ENCODE assay signal across 24 mouse cellular contexts in the genomic region with DNA sequence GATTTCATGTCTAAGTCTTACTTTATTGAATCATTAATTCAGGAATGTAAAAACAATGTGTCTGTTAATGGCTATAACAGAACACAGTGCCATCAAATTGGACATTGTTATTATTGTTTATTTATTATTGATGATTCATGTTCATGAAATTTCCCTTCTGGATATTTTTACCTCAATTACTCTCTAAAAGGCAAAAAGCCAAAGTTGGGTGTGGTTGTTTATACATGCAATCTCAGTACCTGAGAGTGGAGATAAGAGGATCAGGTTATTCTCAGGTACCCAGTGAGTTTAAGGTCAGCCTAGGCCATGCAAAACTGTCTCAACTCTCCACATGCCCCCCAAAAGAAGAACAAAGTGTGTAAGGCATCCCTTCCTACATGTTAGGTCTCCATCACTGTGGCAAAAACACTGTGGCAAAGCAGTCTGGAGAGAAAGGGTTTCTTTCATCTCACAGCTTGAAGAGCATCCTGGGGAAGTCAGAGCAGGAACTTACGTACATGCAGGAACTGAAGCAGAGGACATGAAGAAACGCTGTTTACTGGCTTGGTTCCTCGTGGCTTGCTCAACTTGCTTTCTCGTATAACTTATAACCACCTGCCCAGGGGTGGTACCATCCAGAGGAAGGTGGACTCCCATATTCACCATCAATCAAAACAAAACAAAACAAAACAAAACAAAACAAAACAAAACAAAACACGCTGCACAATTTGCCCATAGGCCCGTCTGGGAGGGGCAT.
DNase-seq lines count a peak whose midpoint lies in the region; ATAC-seq and TF ChIP-seq lines count a peak whose summit lies in the region.
"Had no signal": no experiment of that assay in that cellular context is flagged by ENCODE, and none has a peak within 500 bp of the region (broad histone marks: within the 10 kb centered on the region; RNA-seq: fewer than 3 reads in every experiment).

No protein-coding gene starts in this region.

- 49% methylated on average over 6 of the region's 6 CpGs for WGBS in heart, adult 2 months

- peak overlapping the region; percentile 89 for H3K27ac ChIP-seq in heart, adult 2 months
- H3K27ac ChIP-seq: embryonic facial prominence, embryonic 10.5 days; forebrain, embryonic 15.5 days; hindbrain, embryonic 10.5 days; layer of hippocampus, adult 2 months; limb, embryonic 13.5 days; liver, embryonic 13.5 days; lung, embryonic 15.5 days; midbrain, embryonic 15.5 days; neural tube, embryonic 13.5 days had no signal

- H3K4me1 ChIP-seq in heart, adult 2 months (ENCODE audit: control insufficient read depth, insufficient read depth, low read length) = peaks cover 5% of the 10 kb centered on the region
- H3K4me1 ChIP-seq: embryonic facial prominence, embryonic 10.5 days; forebrain, embryonic 15.5 days; hindbrain, embryonic 10.5 days; limb, embryonic 13.5 days; liver, embryonic 13.5 days; lung, embryonic 15.5 days; midbrain, embryonic 15.5 days; neural tube, embryonic 13.5 days had no signal

- peak; percentile 99 for ATAC-seq in megakaryocyte, adult 5-6 weeks (ENCODE audit: poor library complexity, severe bottlenecking)
- ATAC-seq: forebrain, embryonic 15.5 days; hindbrain, embryonic 16.5 days; intestine, embryonic 16.5 days; midbrain, embryonic 15.5 days had no signal

- no peak for TF ChIP-seq POLR2A in heart, adult 2 months (IDR thresholded peaks at IDR 0.05; ENCODE audit: insufficient read depth, low read depth, low read length)

- peak; percentile 30 to 31 for DNase-seq in heart, adult 2 months
- no peak for DNase-seq in heart, postnatal 36 days
- peak; percentile 41 for DNase-seq in lung, postnatal 36 days
- DNase-seq in lung, postnatal 14 days = no peak
- no peak for DNase-seq in cerebellum, postnatal 25 days
- DNase-seq in urinary bladder, postnatal 4 days (ENCODE audit: low spot score in 2 of 2) = no peak
- DNase-seq: adrenal gland, postnatal 14 days; cerebellum, adult 9-10 months; gastrocnemius, postnatal 10 days; kidney, postnatal 25 days; liver, embryonic 13.5 days; thymus, postnatal 14 days had no signal

- H3K4me3 ChIP-seq in heart, adult 2 months = peak overlapping the region; percentile 6; the same call in 1 of the 2 replicates
- H3K4me3 ChIP-seq: embryonic facial prominence, embryonic 10.5 days; forebrain, embryonic 15.5 days; hindbrain, embryonic 10.5 days; layer of hippocampus, adult 2 months; limb, embryonic 13.5 days; liver, embryonic 13.5 days; lung, embryonic 15.5 days; midbrain, embryonic 15.5 days; myocyte; neural tube, embryonic 13.5 days had no signal

- intact Hi-C loops in heart, adult 2 months (cut with DNase I) = no loop called here
- intact Hi-C loops in heart, postnatal 36 days (cut with DNase I) = loop anchor here (5.0 kb wide), 1 partner anchor 74 kb away; no protein-coding TSS in a partner anchor

- no peaks in the 10 kb centered on the region for H3K79me2 ChIP-seq in heart, adult 2 months (replicated peaks; ENCODE audit: control insufficient read depth, insufficient read depth, low read length)

- no peaks in the 10 kb centered on the region for H3K27me3 ChIP-seq in heart, adult 2 months (ENCODE audit: control insufficient read depth, insufficient read depth, low read length)
- H3K27me3 ChIP-seq: forebrain, embryonic 15.5 days; limb, embryonic 13.5 days; liver, embryonic 13.5 days; lung, embryonic 15.5 days; midbrain, embryonic 15.5 days; neural tube, embryonic 13.5 days had no signal

- TF ChIP-seq CTCF in heart, adult 2 months (IDR thresholded peaks at IDR 0.05) = no peak

- peak overlapping the region; percentile 52 for H3K9ac ChIP-seq in heart, adult 2 months (ENCODE audit: low read depth, low read length)
- H3K9ac ChIP-seq: forebrain, embryonic 15.5 days; limb, embryonic 13.5 days; liver, embryonic 13.5 days; lung, embryonic 15.5 days; midbrain, embryonic 15.5 days; neural tube, embryonic 13.5 days had no signal

- no peaks in the 10 kb centered on the region; the same call in none of the 2 replicates for H3K36me3 ChIP-seq in heart, adult 2 months (ENCODE audit: control insufficient read depth, insufficient read depth, low read length)
- H3K36me3 ChIP-seq: embryonic facial prominence, embryonic 10.5 days; forebrain, embryonic 15.5 days; hindbrain, embryonic 10.5 days; limb, embryonic 13.5 days; liver, embryonic 13.5 days; lung, embryonic 15.5 days; midbrain, embryonic 15.5 days; neural tube, embryonic 13.5 days had no signal

- TF ChIP-seq EP300 in heart, adult 2 months (IDR thresholded peaks at IDR 0.05; ENCODE audit: insufficient read depth, low read depth, low read length) = no peak

Comparison
In these comparisons a context has a peak if more than half of its experiments do, and no peak if none do; other contexts are left out.
1. DNase-seq: peak in heart, adult 2 months (2 of 2) and lung, postnatal 36 days (single experiment); none in heart, postnatal 36 days (0 of 2), lung, postnatal 14 days (single experiment), cerebellum, postnatal 25 days (0 of 2) and urinary bladder, postnatal 4 days (0 of 2).